Mouse (Mus musculus) WW6 (cell line): ENCODE measurements around the gene 1700123K08Rik.
"Not testable (repeated sequence)": the region's sequence is repeated elsewhere in the genome, so short reads cannot be mapped to it uniquely, and the experiment has no call there.

Experiments
- DNase-seq: peaks from one replicate; pipeline ENCODE4 v3.0.0-alpha.2; 2013; ENCODE audit warnings: low read depth, low spot score

1700123K08Rik gene

GRCm38 (mm10) chr5:138564612-138565011, at the start of gene 1700123K08Rik:
Gene 1700123K08Rik, minus strand, starts transcription at chr5:138564712.
- DNase-seq: not testable (repeated sequence)

- no peak for DNase-seq
These were observed 22.9 kb upstream of the 1700123K08Rik start for GRCm38 (mm10) chr5:138587396-138587795.

- DNase-seq: peak; percentile 54
These were observed 7.1 kb upstream of the 1700123K08Rik start for GRCm38 (mm10) chr5:138571623-138572022.

GRCm38 (mm10) chr5:138552718-138553117, 11.8 kb downstream of the 1700123K08Rik start:
- DNase-seq: peak; percentile 4

- DNase-seq: no peak
These were observed 32.0 kb downstream of the 1700123K08Rik start for GRCm38 (mm10) chr5:138532491-138532890.
